Mouse (Mus musculus) E14TG2a.4 (cell line): ENCODE measurements around the gene Abcc3.

Source experiments
- CTCF ChIP-seq: conservative IDR thresholded peaks from 2 replicates; pipeline ENCODE4 v1.5.1; 2014; ENCODE audit warnings: low read length
- NANOG ChIP-seq: IDR thresholded peaks from 2 replicates; pipeline ENCODE4 v1.6.1; 2014; ENCODE audit warnings: borderline replicate concordance, low read length, mixed read lengths
- POU5F1 ChIP-seq: IDR thresholded peaks from 2 replicates; pipeline ENCODE4 v1.6.1; 2014; ENCODE audit warnings: low read length, borderline replicate concordance

- TF ChIP-seq CTCF (no peak), NANOG (no peak), POU5F1 (no peak)
These were observed 20.7 kb upstream of the Abcc3 start for GRCm38 (mm10) chr11:94413516-94413915.
